Mouse (Mus musculus) cerebellum, adult 2 months (tissue): ENCODE results near the gene Kmt2e. TPM values are rescaled to one million over a fixed set of nuclear protein-coding genes. Genes with fewer than 3 reads are reported as not detected.

Experiments used
- DNase-seq, 2 experiments: peaks; one replicate each; pipeline ENCODE4 v3.0.0; 2021
- H3K27ac ChIP-seq: fragments of 200-500 bp; 2 replicates; pipeline ENCODE4 v1.5.1; 2012; ENCODE audit warnings: low read length, control low read depth, inconsistent platforms; ENCODE audit not compliant: insufficient read depth
- H3K27me3 ChIP-seq: fragments of 200-500 bp; 2 replicates; pipeline ENCODE4 v1.6.1; 2012; ENCODE audit warnings: inconsistent platforms, mild to moderate bottlenecking, low read length, moderate library complexity; ENCODE audit not compliant: control insufficient read depth, insufficient read depth
- H3K4me1 ChIP-seq: fragments of 200-500 bp; 2 replicates; pipeline ENCODE4 v1.6.1; 2011; ENCODE audit warnings: low read length; ENCODE audit not compliant: control insufficient read depth, insufficient read depth
- H3K4me3 ChIP-seq: fragments of 200-500 bp; replicated peaks from 2 replicates; pipeline ENCODE3; 2011; ENCODE audit warnings: mild to moderate bottlenecking, low read depth, low read length, control low read depth; ENCODE audit not compliant: insufficient read depth
- CTCF ChIP-seq: fragments of 200-500 bp; IDR thresholded peaks from 2 replicates; pipeline ENCODE4 v1.5.1; 2011; ENCODE audit warnings: low read depth, mild to moderate bottlenecking, control low read depth, low read length, moderate library complexity, borderline replicate concordance; ENCODE audit not compliant: insufficient read depth
- POLR2A ChIP-seq: fragments of 200-500 bp; IDR thresholded peaks from 2 replicates; pipeline ENCODE4 v1.6.1; 2011; ENCODE audit warnings: low read length, control low read depth, borderline replicate concordance; ENCODE audit not compliant: insufficient read depth
- WGBS: fragments of 180-500 bp; shearing (Covaris S2); methylation state at CpG from one replicate; pipeline ENCODE4 v1.1.7; 2018; 5-methylcytosine and 5-hydroxymethylcytosine counted together
- polyA plus RNA-seq: library from polyadenylated mRNA; depleted of rRNA; stranded (reverse); fragments of >200 nt; gene quantifications from 2 replicates; pipeline ENCODE4 v1.2.3, GENCODE M21; 2012

Gene Kmt2e
- polyA plus RNA-seq, 1 experiment: 46.6 TPM

DNA sequence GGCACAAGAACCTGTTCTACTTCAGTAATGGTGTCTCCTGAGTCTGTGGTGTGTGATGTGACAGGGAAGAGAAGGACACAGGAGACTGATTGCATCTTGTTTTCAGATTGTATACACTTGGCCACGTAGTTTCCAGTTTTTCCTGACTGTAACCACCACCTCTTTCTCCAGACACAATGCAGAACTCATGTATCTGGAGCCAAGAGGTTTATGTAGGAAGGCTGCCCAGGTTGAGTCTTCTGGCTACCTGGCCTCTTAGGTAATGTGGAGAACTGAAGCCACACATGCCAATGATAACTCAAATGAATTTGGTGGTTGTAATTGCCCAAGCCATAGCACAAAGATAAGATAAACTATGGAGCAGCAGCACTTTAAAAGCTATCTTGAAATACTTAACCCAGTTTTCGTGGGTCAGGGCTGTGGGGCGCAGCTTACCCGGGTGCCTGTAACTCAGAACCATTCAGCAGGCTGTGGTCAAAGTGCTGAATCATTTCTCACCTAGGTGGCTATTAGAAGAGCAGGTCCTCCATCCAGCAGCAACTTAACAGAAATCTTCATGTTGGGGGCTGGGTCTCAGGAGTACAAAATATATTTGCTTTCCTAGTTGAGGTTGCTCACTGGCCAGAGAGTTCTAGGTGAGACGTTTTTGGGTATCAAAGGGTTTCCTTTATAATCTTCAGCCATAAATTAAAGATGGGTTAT is 21.8 kb upstream of the Kmt2e start:
- TF ChIP-seq POLR2A: no peak
- TF ChIP-seq CTCF: no peak
- DNase-seq: no peak
- peaks cover 5% of the 10 kb centered on the region; the same call in 1 of the 2 replicates for H3K4me1 ChIP-seq
- WGBS: 78% methylated on average over 5 of the region's 5 CpGs
- H3K27me3 ChIP-seq: no peaks in the 10 kb centered on the region
- no peak overlapping the region for H3K4me3 ChIP-seq
- H3K27ac ChIP-seq: no peak overlapping the region

DNA sequence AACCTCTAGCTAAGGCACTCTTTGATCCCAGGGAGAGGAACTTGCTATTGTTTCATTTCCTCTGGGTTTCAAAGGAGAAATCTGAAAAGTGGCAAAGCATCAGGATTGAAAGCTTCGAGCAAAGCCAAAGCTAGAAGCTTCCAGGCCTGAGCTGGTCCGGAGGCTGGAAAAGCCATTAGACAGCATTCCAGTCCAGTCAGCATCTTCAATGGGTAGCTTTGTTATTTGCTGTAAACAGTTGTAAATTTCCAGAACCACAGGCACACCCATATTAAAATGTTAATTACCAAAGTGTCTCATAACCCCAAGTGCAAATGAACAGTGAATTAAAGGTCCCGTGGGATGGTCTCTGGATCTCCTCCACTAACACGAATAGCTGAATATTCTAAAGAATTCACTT is 21.2 kb upstream of the Kmt2e start:
- 43% methylated on average over 4 of the region's 4 CpGs for WGBS
- no peak overlapping the region for H3K4me3 ChIP-seq
- peaks cover 5% of the 10 kb centered on the region; the same call in 1 of the 2 replicates for H3K4me1 ChIP-seq
- no peak for TF ChIP-seq CTCF
- TF ChIP-seq POLR2A: no peak
- H3K27ac ChIP-seq: no peak overlapping the region
- H3K27me3 ChIP-seq: no peaks in the 10 kb centered on the region
- DNase-seq: no peak

DNA sequence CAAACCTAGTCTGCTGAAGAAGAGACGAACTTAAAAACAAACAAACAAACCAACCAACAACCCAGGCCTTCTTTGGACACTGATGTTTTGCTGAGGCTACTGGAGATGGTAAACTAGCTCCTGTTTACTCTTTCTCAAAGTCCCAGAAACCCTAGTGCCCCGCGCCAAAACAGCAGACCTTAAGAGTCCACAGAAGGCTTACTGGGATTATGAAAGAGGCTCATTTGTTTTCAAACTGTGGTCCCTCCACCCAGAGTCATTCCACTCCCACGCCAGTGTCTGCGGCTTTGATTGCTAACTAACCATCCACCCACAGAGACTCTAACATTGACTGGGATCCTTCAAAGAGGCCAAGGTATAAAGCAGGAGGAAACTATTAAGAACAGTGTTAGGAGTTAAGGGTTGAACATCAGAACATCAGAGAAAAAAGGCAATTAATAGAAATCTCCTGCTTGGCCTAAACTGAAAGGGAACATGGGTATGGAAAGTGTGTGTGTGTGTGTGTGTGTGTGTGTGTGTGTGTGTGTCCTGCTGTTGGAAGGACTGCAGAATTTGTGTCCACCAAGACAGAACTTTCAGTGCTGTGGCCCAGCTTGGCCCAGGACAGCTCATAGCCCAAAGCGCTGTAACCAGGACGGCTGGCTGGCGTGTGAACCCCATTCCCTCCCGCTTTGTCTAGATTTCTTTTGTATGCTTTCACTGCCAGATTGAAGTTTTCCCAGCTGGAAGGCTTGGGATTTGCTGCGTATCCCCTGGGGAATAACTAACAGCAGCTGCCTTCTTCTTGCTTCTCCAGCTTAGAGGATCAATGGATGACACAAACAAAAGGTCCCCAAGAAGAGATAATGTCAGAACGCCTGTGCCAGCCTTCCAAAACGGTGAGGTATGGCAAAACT is 20.4 kb upstream of the Kmt2e start:
- no peaks in the 10 kb centered on the region for H3K27me3 ChIP-seq
- peaks cover 5% of the 10 kb centered on the region; the same call in 1 of the 2 replicates for H3K4me1 ChIP-seq
- DNase-seq: no peak
- WGBS: 34% methylated on average over 12 of the region's 12 CpGs
- TF ChIP-seq POLR2A: no peak
- no peak for TF ChIP-seq CTCF
- no peak overlapping the region for H3K4me3 ChIP-seq
- H3K27ac ChIP-seq: no peak overlapping the region; the same call in 1 of the 2 replicates

DNA sequence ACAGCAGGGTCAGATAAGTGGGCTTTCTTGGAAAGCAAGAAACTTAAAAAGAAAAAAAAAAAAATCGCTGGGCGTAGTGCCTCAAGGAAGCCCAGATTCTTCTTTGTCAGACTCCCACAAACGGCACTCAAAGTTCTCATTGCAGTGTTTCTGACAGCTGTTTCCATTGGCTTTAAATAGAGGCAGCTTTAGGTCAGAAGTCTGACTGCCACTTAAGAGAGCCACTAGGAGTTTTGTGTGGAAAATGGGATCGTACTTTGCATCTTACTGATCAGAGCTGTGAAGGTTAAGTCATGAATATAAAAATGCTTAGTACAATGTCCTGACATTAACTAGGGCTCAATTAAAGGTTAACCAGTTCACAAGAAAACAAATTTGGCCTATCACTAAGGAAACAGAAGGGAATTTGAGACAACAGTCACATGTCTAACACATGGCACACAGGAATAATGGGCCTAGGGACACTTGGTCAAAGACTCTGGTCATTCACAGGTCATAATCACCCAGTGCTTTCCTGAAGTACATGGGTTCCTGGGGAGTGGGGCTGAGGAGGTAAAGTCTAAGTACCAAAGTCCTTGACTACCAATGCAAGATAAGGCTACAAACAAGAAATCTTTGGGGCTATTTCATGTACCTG is 19.6 kb upstream of the Kmt2e start:
- H3K27ac ChIP-seq: no peak overlapping the region
- no peaks in the 10 kb centered on the region for H3K27me3 ChIP-seq
- DNase-seq: no peak
- peaks cover 7% of the 10 kb centered on the region; the same call in 1 of the 2 replicates for H3K4me1 ChIP-seq
- no peak overlapping the region for H3K4me3 ChIP-seq
- WGBS: 38% methylated on average over 4 of the region's 4 CpGs
- no peak for TF ChIP-seq POLR2A
- no peak for TF ChIP-seq CTCF

DNA sequence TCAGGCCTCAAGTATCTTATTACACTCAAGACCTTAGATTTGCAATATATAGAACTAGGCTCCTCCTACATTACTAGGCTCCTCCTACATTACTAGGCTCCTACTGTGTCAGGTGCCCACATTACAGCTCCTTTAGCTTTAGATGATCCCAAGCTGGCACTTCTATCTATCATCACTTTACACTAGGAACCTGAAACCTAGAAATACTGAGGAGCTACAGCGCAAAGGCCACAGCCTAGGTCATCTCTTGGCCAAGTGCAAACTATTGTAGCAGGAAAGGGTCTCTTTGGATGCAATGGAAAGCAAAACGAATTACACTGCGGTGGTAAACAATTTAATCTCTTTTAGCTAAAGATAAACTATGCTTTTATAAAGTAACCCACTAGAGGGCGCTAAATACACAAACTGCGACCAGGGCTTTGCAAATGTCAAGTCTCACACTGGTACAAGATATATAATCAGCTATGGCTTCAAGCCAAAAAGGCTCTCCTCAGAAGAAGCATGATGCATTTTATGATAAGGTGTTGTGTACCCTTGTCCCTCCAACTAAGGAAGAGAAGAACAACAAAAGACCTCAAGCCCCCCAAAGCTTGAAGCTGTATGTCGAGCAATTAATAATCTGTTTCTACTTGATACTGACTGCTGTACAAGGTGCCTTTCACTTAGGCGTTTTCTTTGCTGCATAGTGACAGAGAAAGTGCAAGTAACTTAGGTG is 18.5 kb upstream of the Kmt2e start:
- no peak for TF ChIP-seq POLR2A
- TF ChIP-seq CTCF: peak; percentile 29; the same call in 1 of the 2 replicates
- WGBS: 13% methylated on average over 7 of the region's 7 CpGs
- no peaks in the 10 kb centered on the region for H3K27me3 ChIP-seq
- H3K4me1 ChIP-seq: peaks cover 7% of the 10 kb centered on the region; the same call in 1 of the 2 replicates
- H3K27ac ChIP-seq: peak overlapping the region; percentile 31; the same call in 1 of the 2 replicates
- peak overlapping the region; percentile 43 for H3K4me3 ChIP-seq
- peak; percentile 40 to 74 for DNase-seq

DNA sequence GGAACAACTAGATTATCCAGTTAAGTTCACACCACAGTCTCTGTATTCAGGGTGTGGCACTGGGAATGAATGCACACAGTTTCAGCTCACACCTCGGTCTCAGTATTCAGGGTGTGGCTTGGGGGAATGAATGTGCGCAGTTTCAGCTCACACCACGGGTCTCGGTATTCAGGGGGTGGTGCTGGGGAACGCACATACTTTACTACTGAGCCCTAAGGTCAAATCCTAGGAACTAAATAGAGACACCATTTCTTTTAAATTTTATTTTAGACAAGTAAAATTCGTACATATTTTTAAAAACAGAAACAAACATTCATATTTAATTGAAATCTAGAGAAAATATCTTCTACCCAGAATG is 18.0 kb upstream of the Kmt2e start:
- no peak for TF ChIP-seq CTCF
- TF ChIP-seq POLR2A: no peak
- H3K4me3 ChIP-seq: peak overlapping the region; percentile 43
- H3K4me1 ChIP-seq: peaks cover 7% of the 10 kb centered on the region; the same call in 1 of the 2 replicates
- DNase-seq: no peak
- peak overlapping the region; percentile 31; the same call in 1 of the 2 replicates for H3K27ac ChIP-seq
- 35% methylated on average over 6 of the region's 6 CpGs for WGBS
- H3K27me3 ChIP-seq: no peaks in the 10 kb centered on the region

DNA sequence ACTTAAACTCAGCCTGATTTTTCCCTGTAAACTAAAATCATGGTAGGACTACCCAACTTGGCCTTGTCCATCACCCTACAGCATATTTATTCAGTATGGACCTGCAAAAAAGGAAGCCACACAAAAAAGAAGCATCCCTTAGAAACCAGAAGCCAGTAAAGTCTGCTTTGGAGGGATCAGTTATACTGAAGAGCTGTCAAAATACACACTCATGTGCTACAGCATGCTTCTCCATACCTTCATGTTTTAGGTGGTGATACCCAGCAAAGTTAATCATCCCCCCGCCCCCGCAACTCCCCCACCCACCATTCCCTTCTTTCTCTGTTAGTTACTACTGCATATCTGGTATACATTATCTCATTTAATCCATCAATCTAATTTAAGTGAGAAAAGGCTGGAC is 16.5 kb upstream of the Kmt2e start:
- TF ChIP-seq CTCF (no peak), POLR2A (no peak)
- DNase-seq: no peak
- 85% methylated on average over 2 of the region's 2 CpGs for WGBS
- no peak overlapping the region; the same call in 1 of the 2 replicates for H3K27ac ChIP-seq
- H3K4me3 ChIP-seq: peak overlapping the region; percentile 96
- H3K4me1 ChIP-seq: peaks cover 7% of the 10 kb centered on the region; the same call in 1 of the 2 replicates
- H3K27me3 ChIP-seq: no peaks in the 10 kb centered on the region
